Mouse (Mus musculus) urinary bladder, postnatal 25 days (tissue): ENCODE data around the gene Rad9a.
"Not testable (repeated sequence)": the region's sequence is repeated elsewhere in the genome, so short reads cannot be mapped to it uniquely, and the experiment has no call there.

Source experiments
- DNase-seq: peaks from one replicate; pipeline ENCODE4 v3.0.0; 2022; ENCODE audit warnings: low spot score

The Rad9a gene

GRCm38 (mm10) chr19:4201291-4201909 is at the start of gene Rad9a:
Gene Rad9a, minus strand, starts transcription at chr19:4201662.
- peak; percentile 92 for DNase-seq

- DNase-seq: not testable (repeated sequence)
Measured at GRCm38 (mm10) chr19:4248683-4249082, 47.2 kb upstream of the Rad9a start.

- DNase-seq: no peak
Measured at GRCm38 (mm10) chr19:4247010-4247409, 45.5 kb upstream of the Rad9a start.

- DNase-seq: no peak
Measured at GRCm38 (mm10) chr19:4244775-4245174, 43.3 kb upstream of the Rad9a start.

- no peak for DNase-seq
Measured at GRCm38 (mm10) chr19:4242416-4242815, 41.0 kb upstream of the Rad9a start.

- no peak for DNase-seq
Measured at GRCm38 (mm10) chr19:4240247-4240668, 38.8 kb upstream of the Rad9a start.

- no peak for DNase-seq
Measured at GRCm38 (mm10) chr19:4234548-4234947, 33.1 kb upstream of the Rad9a start.

- DNase-seq: no peak
Measured at GRCm38 (mm10) chr19:4232651-4233050, 31.2 kb upstream of the Rad9a start.

- DNase-seq: no peak
Measured at GRCm38 (mm10) chr19:4232186-4232572, 30.7 kb upstream of the Rad9a start.

GRCm38 (mm10) chr19:4231253-4232185 is 30.1 kb upstream of the Rad9a start, which contains the start of gene Pold4:
Gene Pold4, plus strand, starts transcription at chr19:4231899.
- DNase-seq: peak; percentile 92

- DNase-seq: no peak
Measured at GRCm38 (mm10) chr19:4230415-4230814, 29.0 kb upstream of the Rad9a start.

- no peak for DNase-seq
Measured at GRCm38 (mm10) chr19:4229451-4230076, 28.1 kb upstream of the Rad9a start.

- no peak for DNase-seq
Measured at GRCm38 (mm10) chr19:4228891-4229290, 27.4 kb upstream of the Rad9a start.

- DNase-seq: peak; percentile 68
Measured at GRCm38 (mm10) chr19:4227894-4228678, 26.6 kb upstream of the Rad9a start.

GRCm38 (mm10) chr19:4227446-4227845 is 26.0 kb upstream of the Rad9a start:
- DNase-seq: no peak

GRCm38 (mm10) chr19:4226779-4227178 is 25.3 kb upstream of the Rad9a start:
- DNase-seq: no peak

GRCm38 (mm10) chr19:4222165-4222564 is 20.7 kb upstream of the Rad9a start:
- DNase-seq: no peak

- no peak for DNase-seq
Measured at GRCm38 (mm10) chr19:4220957-4221743, 19.7 kb upstream of the Rad9a start.

GRCm38 (mm10) chr19:4220416-4220815 is 19.0 kb upstream of the Rad9a start:
- DNase-seq: no peak

GRCm38 (mm10) chr19:4219943-4220342 is 18.5 kb upstream of the Rad9a start:
- DNase-seq: no peak

- no peak for DNase-seq
Measured at GRCm38 (mm10) chr19:4218784-4219183, 17.3 kb upstream of the Rad9a start.
